Mouse (Mus musculus) E14TG2a.4 (cell line): ENCODE measurements around the gene Nol4l.

Experiments
- H3K27me3 ChIP-seq: 2 replicates; pipeline ENCODE4 v1.6.1; 2014; ENCODE audit warnings: low read length, control low read depth; ENCODE audit not compliant: insufficient read depth
- H3K36me3 ChIP-seq: 2 replicates; pipeline ENCODE4 v1.6.1; 2014; ENCODE audit warnings: low read length, control low read depth; ENCODE audit not compliant: insufficient read depth
- H3K4me1 ChIP-seq: replicated peaks from 2 replicates; pipeline ENCODE4 v1.6.1; 2014; ENCODE audit warnings: low read depth, low read length, control low read depth
- H3K4me3 ChIP-seq: replicated peaks from 2 replicates; pipeline ENCODE4 v1.5.1; 2014; ENCODE audit warnings: mild to moderate bottlenecking, low read length
- H3K9me3 ChIP-seq: 2 replicates; pipeline ENCODE4 v1.6.1; 2014; ENCODE audit warnings: low read length, control low read depth
- CTCF ChIP-seq: conservative IDR thresholded peaks from 2 replicates; pipeline ENCODE4 v1.5.1; 2014; ENCODE audit warnings: low read length
- NANOG ChIP-seq: IDR thresholded peaks from 2 replicates; pipeline ENCODE4 v1.6.1; 2014; ENCODE audit warnings: borderline replicate concordance, low read length, mixed read lengths
- POU5F1 ChIP-seq: IDR thresholded peaks from 2 replicates; pipeline ENCODE4 v1.6.1; 2014; ENCODE audit warnings: low read length, borderline replicate concordance

Gene Nol4l

GRCm38 (mm10) chr2:153457467-153457866 is 72.3 kb downstream of the Nol4l start:
- TF ChIP-seq NANOG (no peak), POU5F1 (no peak), CTCF (no peak)
- Histone ChIP-seq H3K27me3 (peaks cover 11% of the 10 kb centered on the region; the same call in 1 of the 2 replicates), H3K4me1 (peaks cover 15% of the 10 kb centered on the region; the same call in 1 of the 2 replicates), H3K36me3 (no peaks in the 10 kb centered on the region), H3K9me3 (no peaks in the 10 kb centered on the region), H3K4me3 (no peak overlapping the region)

DNA sequence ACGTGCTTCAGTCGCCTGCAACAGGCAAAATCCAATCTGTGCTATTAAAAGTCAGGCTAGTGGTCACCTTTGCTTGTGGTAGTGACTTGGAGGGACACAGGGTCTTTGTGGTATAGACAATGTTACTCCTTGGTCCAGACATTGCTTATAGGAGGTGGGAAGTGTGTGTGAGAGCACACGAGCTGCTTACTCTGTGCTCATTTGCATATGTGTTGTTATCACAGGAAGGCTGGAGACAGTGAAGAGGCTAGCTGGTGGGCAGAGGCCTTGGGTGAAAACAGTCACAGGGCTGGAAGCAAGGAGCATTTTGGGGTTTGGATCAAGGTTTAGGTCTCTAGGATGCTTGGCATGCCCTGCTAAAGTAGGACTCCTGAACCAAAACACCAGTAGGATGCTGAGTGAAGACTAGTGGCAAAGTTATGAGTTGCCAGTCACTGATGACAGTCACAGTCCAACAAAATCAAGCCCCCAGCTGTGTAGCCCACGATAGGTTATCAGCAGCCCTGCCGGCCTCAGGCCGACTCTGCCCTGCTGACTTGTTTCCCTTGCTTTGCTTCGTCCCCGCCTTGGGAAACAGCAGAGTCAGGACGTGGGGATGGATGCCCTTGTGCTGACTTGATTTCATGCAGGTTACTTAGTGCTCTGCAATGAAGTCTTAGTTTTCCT is 74.8 kb downstream of the Nol4l start:
- no peaks in the 10 kb centered on the region for H3K9me3 ChIP-seq
- H3K36me3 ChIP-seq, result no peaks in the 10 kb centered on the region
- H3K4me3 ChIP-seq, result no peak overlapping the region
- peaks cover 11% of the 10 kb centered on the region; the same call in 1 of the 2 replicates for H3K27me3 ChIP-seq
- peaks cover 15% of the 10 kb centered on the region; the same call in 1 of the 2 replicates for H3K4me1 ChIP-seq
- TF ChIP-seq POU5F1, result no peak
- TF ChIP-seq CTCF, result no peak
- TF ChIP-seq NANOG, result no peak

GRCm38 (mm10) chr2:153453961-153454759 is 75.6 kb downstream of the Nol4l start:
- H3K27me3 ChIP-seq, result peaks cover 11% of the 10 kb centered on the region; the same call in 1 of the 2 replicates
- no peaks in the 10 kb centered on the region for H3K36me3 ChIP-seq
- TF ChIP-seq CTCF (no peak), POU5F1 (no peak), NANOG (no peak)
- no peak overlapping the region for H3K4me3 ChIP-seq
- H3K9me3 ChIP-seq, result no peaks in the 10 kb centered on the region
- peaks cover 15% of the 10 kb centered on the region; the same call in 1 of the 2 replicates for H3K4me1 ChIP-seq

GRCm38 (mm10) chr2:153448519-153448918 is 81.3 kb downstream of the Nol4l start:
- no peak for TF ChIP-seq POU5F1
- no peak for TF ChIP-seq NANOG
- TF ChIP-seq CTCF, result no peak
- H3K4me3 ChIP-seq, result no peak overlapping the region
- H3K4me1 ChIP-seq, result peaks cover 18% of the 10 kb centered on the region
- H3K27me3 ChIP-seq, result peaks cover 46% of the 10 kb centered on the region
- H3K36me3 ChIP-seq, result no peaks in the 10 kb centered on the region
- H3K9me3 ChIP-seq, result no peaks in the 10 kb centered on the region

DNA sequence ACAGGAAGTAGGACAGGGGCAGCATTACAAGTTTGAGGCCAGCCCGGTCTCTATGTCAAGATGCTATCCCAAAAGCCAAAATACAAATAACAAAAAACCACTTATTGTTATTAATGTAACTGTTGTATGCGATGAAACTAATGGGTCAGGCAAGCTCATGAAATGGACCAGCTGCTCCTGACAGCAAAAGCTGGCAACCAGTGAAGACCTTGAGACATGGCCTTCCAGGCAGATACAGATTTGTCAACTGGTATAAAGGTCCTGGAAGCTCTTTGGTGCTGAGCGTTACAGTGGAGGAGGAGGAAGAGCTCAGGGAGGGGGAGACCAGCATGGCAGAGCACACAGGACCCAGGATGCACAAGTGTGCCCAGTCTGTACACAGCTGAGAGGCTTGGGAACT is 82.1 kb downstream of the Nol4l start:
- Histone ChIP-seq H3K36me3 (no peaks in the 10 kb centered on the region), H3K4me3 (no peak overlapping the region), H3K27me3 (peaks cover 52% of the 10 kb centered on the region), H3K4me1 (peaks cover 24% of the 10 kb centered on the region), H3K9me3 (no peaks in the 10 kb centered on the region)
- TF ChIP-seq POU5F1, result no peak
- no peak for TF ChIP-seq NANOG
- no peak for TF ChIP-seq CTCF

DNA sequence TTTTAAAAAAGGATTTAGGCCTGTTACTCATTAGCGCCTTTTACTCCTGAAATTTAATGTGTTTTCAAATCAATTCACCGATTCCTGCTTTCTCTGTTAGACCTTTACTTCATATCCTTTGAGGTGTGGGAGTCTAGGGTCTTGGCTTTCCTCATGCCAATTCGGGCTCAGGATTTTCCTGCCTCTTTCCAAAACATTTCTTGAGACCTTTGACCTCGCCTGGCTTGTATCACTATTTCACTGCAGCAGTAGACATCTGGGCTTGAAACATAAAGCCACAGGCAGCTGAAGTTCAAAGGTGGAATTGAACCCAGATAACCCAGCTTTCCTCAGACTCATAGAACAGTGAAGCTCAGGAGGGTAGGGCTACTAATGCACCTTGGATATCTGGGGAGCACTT is 83.3 kb downstream of the Nol4l start:
- no peak for TF ChIP-seq CTCF
- TF ChIP-seq NANOG, result no peak
- no peak for TF ChIP-seq POU5F1
- H3K9me3 ChIP-seq, result no peaks in the 10 kb centered on the region
- no peak overlapping the region for H3K4me3 ChIP-seq
- H3K4me1 ChIP-seq, result peaks cover 37% of the 10 kb centered on the region
- H3K36me3 ChIP-seq, result no peaks in the 10 kb centered on the region
- H3K27me3 ChIP-seq, result peaks cover 62% of the 10 kb centered on the region

DNA sequence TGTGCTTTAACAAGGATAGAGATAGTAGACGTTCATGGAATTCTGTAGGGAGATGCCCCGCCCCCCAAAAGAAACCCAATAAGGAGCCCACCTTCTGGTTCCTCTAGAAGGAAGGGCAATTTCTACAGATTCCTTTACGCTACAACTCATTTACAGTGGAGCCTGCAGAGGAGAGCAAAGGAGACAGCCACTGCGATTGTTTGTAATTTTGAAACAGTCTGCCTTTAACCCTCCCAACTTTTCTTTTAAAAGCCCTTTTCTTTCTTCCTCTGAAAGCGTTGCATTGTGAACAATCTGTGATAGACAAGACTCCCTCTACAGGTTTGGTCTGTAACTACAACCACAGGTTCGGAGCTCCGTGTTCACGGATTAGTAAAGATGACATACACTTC is 83.8 kb downstream of the Nol4l start:
- TF ChIP-seq NANOG, result no peak
- TF ChIP-seq POU5F1, result no peak
- peak; percentile 86 for TF ChIP-seq CTCF
- H3K36me3 ChIP-seq, result no peaks in the 10 kb centered on the region
- H3K4me1 ChIP-seq, result peaks cover 41% of the 10 kb centered on the region
- H3K9me3 ChIP-seq, result no peaks in the 10 kb centered on the region
- peaks cover 62% of the 10 kb centered on the region for H3K27me3 ChIP-seq
- H3K4me3 ChIP-seq, result peak overlapping the region; percentile 79

- TF ChIP-seq NANOG, result no peak
- TF ChIP-seq POU5F1, result no peak
- TF ChIP-seq CTCF, result no peak
- Histone ChIP-seq H3K4me3 (peak overlapping the region; percentile 79), H3K9me3 (no peaks in the 10 kb centered on the region), H3K27me3 (peaks cover 62% of the 10 kb centered on the region), H3K4me1 (peaks cover 48% of the 10 kb centered on the region), H3K36me3 (no peaks in the 10 kb centered on the region)
Observed at GRCm38 (mm10) chr2:153445137-153446016, 84.4 kb downstream of the Nol4l start.
